Mouse (Mus musculus) ES-E14 (cell line): ENCODE results near the gene Lpin1. TPM values are rescaled to one million over a fixed set of nuclear protein-coding genes. Genes with fewer than 3 reads are reported as not detected.

Experiments used
- DNase-seq: peaks from one replicate; pipeline ENCODE4 v3.0.0-alpha.2; 2013; ENCODE audit warnings: low read depth, low spot score
- H3K27ac ChIP-seq: 2 replicates; pipeline ENCODE4 v1.5.1; 2012; ENCODE audit warnings: low read depth, mild to moderate bottlenecking, low read length, moderate library complexity, mixed read lengths; ENCODE audit not compliant: poor library complexity, insufficient read depth, severe bottlenecking
- H3K36me3 ChIP-seq: 2 replicates; pipeline ENCODE4 v1.6.1; 2012; ENCODE audit warnings: mild to moderate bottlenecking, low read length, moderate library complexity, mixed read lengths; ENCODE audit not compliant: control insufficient read depth, poor library complexity, insufficient read depth, severe bottlenecking
- H3K4me1 ChIP-seq, 2 experiments: fragments of 150-350 bp in 1 of 2; sonication (generic) in 1 of 2; 2 replicates each; pipeline ENCODE4 v1.6.1; 2012; ENCODE audit warnings: low read length in 2 of 2, mild to moderate bottlenecking in 1 of 2, mixed read lengths in 1 of 2; ENCODE audit not compliant: control insufficient read depth in 2 of 2, insufficient read depth in 2 of 2, poor library complexity in 1 of 2
- H3K4me3 ChIP-seq, 2 experiments: fragments of 150-350 bp in 1 of 2; sonication (generic) in 1 of 2; 2 replicates each; pipeline ENCODE4 v1.5.1; 2012; ENCODE audit warnings: low read length in 2 of 2, low read depth in 1 of 2, mild to moderate bottlenecking in 1 of 2, mixed read lengths in 1 of 2; ENCODE audit not compliant: insufficient read depth in 1 of 2, poor library complexity in 1 of 2, severe bottlenecking in 1 of 2
- H3K9ac ChIP-seq: 2 replicates; pipeline ENCODE4 v1.6.1; 2012; ENCODE audit warnings: low read depth, mild to moderate bottlenecking, low read length, mixed read lengths; ENCODE audit not compliant: poor library complexity, insufficient read depth, severe bottlenecking
- H3K9me3 ChIP-seq: fragments of 150-350 bp; sonication (generic); 2 replicates; pipeline ENCODE4 v1.6.1; 2012; ENCODE audit warnings: low read depth, mild to moderate bottlenecking, low read length; ENCODE audit not compliant: control insufficient read depth, insufficient read depth
- CHD2 ChIP-seq: IDR thresholded peaks from 2 replicates; pipeline ENCODE4 v1.6.1; 2014; ENCODE audit warnings: mild to moderate bottlenecking, low read depth, low read length, inconsistent platforms
- HCFC1 ChIP-seq: IDR thresholded peaks from 2 replicates; pipeline ENCODE4 v1.6.1; 2012; ENCODE audit warnings: low read length, inconsistent platforms, borderline replicate concordance; ENCODE audit not compliant: insufficient read depth
- MAFK ChIP-seq: IDR thresholded peaks from 2 replicates; pipeline ENCODE4 v1.6.1; 2014; ENCODE audit warnings: mild to moderate bottlenecking, low read depth, low read length, inconsistent platforms; ENCODE audit not compliant: insufficient read depth
- ZC3H11A ChIP-seq: IDR thresholded peaks from 2 replicates; pipeline ENCODE4 v1.6.1; 2012; ENCODE audit warnings: low read depth, mild to moderate bottlenecking, inconsistent platforms, low read length, borderline replicate concordance
- ZNF384 ChIP-seq: IDR thresholded peaks from 2 replicates; pipeline ENCODE4 v1.6.1; 2012; ENCODE audit warnings: low read depth, low read length, inconsistent platforms
- in situ Hi-C, 2 experiments: fragments of 600-800 bp; cut with MboI; formaldehyde crosslinking; loops; one replicate each; pipeline ENCODE4 v1.15.1; 2025; ENCODE audit warnings: low sequenced_read_pairs in 2 of 2, inconsistent platforms in 1 of 2; ENCODE audit not compliant: unreplicated experiment in 2 of 2
- total RNA-seq: library from RNA; depleted of rRNA; stranded (reverse); fragments of 300-350 nt; gene quantifications from 2 replicates; pipeline ENCODE4 v1.2.3, GENCODE M21; 2012

Lpin1 gene
- total RNA-seq, 1 experiment: 15.8 TPM

- no peaks in the 10 kb centered on the region for H3K4me1 ChIP-seq
- DNase-seq: no peak
- in situ Hi-C loops: no loop called here
- no peak overlapping the region for H3K27ac ChIP-seq
- TF ChIP-seq ZNF384: no peak
- TF ChIP-seq CHD2: no peak
- no peak for TF ChIP-seq MAFK
- TF ChIP-seq ZC3H11A: no peak
- no peak for TF ChIP-seq HCFC1
- no peak overlapping the region for H3K4me3 ChIP-seq
- no peak overlapping the region for H3K9ac ChIP-seq
- H3K36me3 ChIP-seq: no peaks in the 10 kb centered on the region
- no peaks in the 10 kb centered on the region for H3K9me3 ChIP-seq
Measured at GRCm38 (mm10) chr12:16614556-16614955, 3.8 kb upstream of the Lpin1 start.

DNA sequence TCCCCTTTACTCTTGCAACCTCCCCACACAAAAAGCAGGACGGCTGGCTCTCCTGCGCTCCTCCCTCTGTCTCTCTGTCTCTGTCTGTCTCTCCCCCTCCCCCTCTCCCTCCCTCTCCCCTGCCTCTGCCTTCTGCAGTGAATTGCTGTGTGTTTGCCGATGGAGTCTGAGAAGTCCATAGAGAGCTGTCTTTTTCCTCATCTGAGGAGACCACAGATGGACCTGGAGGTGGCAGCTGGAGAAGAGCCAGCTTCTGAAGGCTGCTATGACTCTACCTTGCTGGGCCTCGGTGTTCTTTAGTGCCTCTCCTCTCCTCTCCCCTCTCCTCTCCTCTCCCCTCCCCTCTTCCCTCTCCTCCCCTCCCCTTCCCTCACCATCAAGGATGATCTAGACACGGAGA is 5.1 kb downstream of the Lpin1 start:
- no peak for DNase-seq
- H3K9ac ChIP-seq: no peak overlapping the region
- H3K27ac ChIP-seq: no peak overlapping the region
- H3K9me3 ChIP-seq: no peaks in the 10 kb centered on the region
- no peaks in the 10 kb centered on the region for H3K36me3 ChIP-seq
- TF ChIP-seq ZNF384: no peak
- TF ChIP-seq HCFC1: no peak
- no peak for TF ChIP-seq CHD2
- no peak for TF ChIP-seq ZC3H11A
- no peaks in the 10 kb centered on the region for H3K4me1 ChIP-seq
- no peak overlapping the region for H3K4me3 ChIP-seq
- in situ Hi-C loops: no loop called here

- Histone ChIP-seq H3K27ac (no peak overlapping the region), H3K4me3 (no peak overlapping the region), H3K9ac (no peak overlapping the region), H3K36me3 (no peaks in the 10 kb centered on the region), H3K4me1 (no peaks in the 10 kb centered on the region), H3K9me3 (no peaks in the 10 kb centered on the region)
- no peak for TF ChIP-seq ZNF384
- no peak for TF ChIP-seq HCFC1
- TF ChIP-seq MAFK: no peak
- no peak for TF ChIP-seq ZC3H11A
- TF ChIP-seq CHD2: no peak
- in situ Hi-C loops: no loop called here
- DNase-seq: no peak
Measured at GRCm38 (mm10) chr12:16602271-16602670, 8.5 kb downstream of the Lpin1 start.

DNA sequence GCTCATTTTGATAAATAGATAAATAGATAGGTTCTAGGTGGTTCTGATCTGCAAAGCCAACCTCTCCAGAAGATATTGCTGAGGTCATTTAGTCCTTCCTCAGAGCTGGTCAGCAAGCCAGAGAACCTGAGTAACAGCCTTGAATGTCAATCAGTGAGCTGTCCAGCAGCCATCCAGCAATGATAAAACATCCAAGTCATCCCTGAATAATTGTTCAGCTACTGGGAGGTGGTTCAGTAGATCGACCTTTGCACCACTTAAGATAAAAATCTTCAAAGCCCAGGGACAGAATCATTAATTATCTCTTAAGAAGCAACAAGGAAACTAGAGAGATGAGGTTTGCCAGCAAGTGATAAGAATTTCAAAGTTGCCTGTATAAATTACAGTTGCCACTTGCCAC is 10.4 kb downstream of the Lpin1 start:
- Histone ChIP-seq H3K27ac (no peak overlapping the region), H3K4me3 (no peak overlapping the region), H3K4me1 (no peaks in the 10 kb centered on the region), H3K9me3 (no peaks in the 10 kb centered on the region), H3K9ac (no peak overlapping the region), H3K36me3 (no peaks in the 10 kb centered on the region)
- in situ Hi-C loops: no loop called here
- DNase-seq: no peak
- TF ChIP-seq MAFK: no peak
- TF ChIP-seq HCFC1: no peak
- TF ChIP-seq ZC3H11A: no peak
- TF ChIP-seq CHD2: no peak
- TF ChIP-seq ZNF384: no peak

DNA sequence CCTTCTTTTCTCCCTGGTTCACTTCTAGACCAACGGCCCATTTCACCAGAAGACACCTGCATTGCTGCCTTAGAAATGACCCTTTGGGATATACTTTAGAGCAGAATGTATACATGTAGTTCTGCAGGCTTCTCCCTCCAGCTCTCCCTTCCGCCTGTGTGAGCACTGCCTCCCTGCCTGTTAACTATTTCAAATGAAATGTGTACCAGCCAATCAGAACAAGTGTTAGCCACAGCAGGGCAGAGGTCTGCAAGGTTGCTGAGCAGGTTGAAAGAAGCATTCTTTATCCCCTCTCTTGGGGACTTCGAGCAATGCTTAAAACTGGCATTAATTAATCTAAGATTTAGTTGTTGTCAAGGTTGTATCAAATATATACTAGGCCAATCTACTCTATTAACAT is 11.4 kb downstream of the Lpin1 start:
- Histone ChIP-seq H3K4me1 (no peaks in the 10 kb centered on the region), H3K4me3 (no peak overlapping the region)
- in situ Hi-C loops: no loop called here

More for the DNA sequence above, 11.4 kb downstream of the Lpin1 start:
- no peaks in the 10 kb centered on the region for H3K36me3 ChIP-seq
- no peak overlapping the region for H3K27ac ChIP-seq
- no peak for DNase-seq
- H3K9ac ChIP-seq: no peak overlapping the region
- no peak for TF ChIP-seq HCFC1
- no peak for TF ChIP-seq CHD2
- no peak for TF ChIP-seq MAFK
- no peak for TF ChIP-seq ZNF384
- TF ChIP-seq ZC3H11A: no peak
- H3K9me3 ChIP-seq: no peaks in the 10 kb centered on the region
